Mouse (Mus musculus) myocyte (in vitro differentiated cells): ENCODE results near the gene Polr2f.

Experiments
- CEBPB ChIP-seq: IDR thresholded peaks from 2 replicates; pipeline ENCODE4 v1.6.1; 2011; ENCODE audit warnings: mild to moderate bottlenecking, moderate library complexity; ENCODE audit not compliant: poor library complexity, insufficient read depth, severe bottlenecking
- MAX ChIP-seq: IDR thresholded peaks from one replicate; pipeline ENCODE4 v1.6.1; 2011; ENCODE audit warnings: low read depth, mild to moderate bottlenecking, control low read depth
- MYOG ChIP-seq, 3 experiments: IDR thresholded peaks; one replicate each; pipeline ENCODE4 v1.6.1; 2011; ENCODE audit warnings: control low read depth in 2 of 3, low read depth in 2 of 3, mild to moderate bottlenecking in 2 of 3; ENCODE audit not compliant: insufficient read length in 2 of 3, control insufficient read depth in 1 of 3, insufficient read depth in 1 of 3
- POLR2A ChIP-seq: IDR thresholded peaks from one replicate; pipeline ENCODE4 v1.6.1; 2011; ENCODE audit warnings: low read depth, mild to moderate bottlenecking, control low read depth, moderate library complexity; ENCODE audit not compliant: insufficient read length
- TCF12 ChIP-seq: IDR thresholded peaks from one replicate; pipeline ENCODE4 v1.6.1; 2011; ENCODE audit warnings: mild to moderate bottlenecking, control low read depth; ENCODE audit not compliant: poor library complexity, insufficient read depth, severe bottlenecking
- USF1 ChIP-seq: IDR thresholded peaks from one replicate; pipeline ENCODE4 v1.6.1; 2011; ENCODE audit warnings: low read depth, mild to moderate bottlenecking, control low read depth, moderate library complexity

GRCm38 (mm10) chr15:79144021-79144420, 3.2 kb downstream of the Polr2f start:
- TF ChIP-seq USF1 (no peak), POLR2A (no peak), TCF12 (no peak), CEBPB (no peak), MYOG (IDR thresholded peaks at IDR 0.05; ENCODE audit: control insufficient read depth in 1 of 3, insufficient read depth in 1 of 3, insufficient read length in 2 of 3, low read depth in 2 of 3) (no peak), MAX (no peak)
